ENCODE assay signal across 7 mouse cellular contexts in genomic region chr4:106939223-106939918, GRCm38 (mm10). TPM values are rescaled to one million over a fixed set of nuclear protein-coding genes. Genes with fewer than 3 reads are reported as not detected.
DNase-seq lines count a peak whose midpoint lies in the region; ATAC-seq and TF ChIP-seq lines count a peak whose summit lies in the region.

No protein-coding gene starts in this region.

- TF ChIP-seq CTCF in ES-Bruce4 (IDR thresholded peaks at IDR 0.05; ENCODE audit: low read depth, low read length): no peak

- H3K36me3 ChIP-seq in ES-Bruce4 (ENCODE audit: control insufficient read depth, insufficient read depth, low read length, poor library complexity, severe bottlenecking): no peaks in the 10 kb centered on the region
- H3K36me3 ChIP-seq in hindbrain, embryonic 10.5 days: peaks cover 65% of the 10 kb centered on the region

- 9% methylated on average over 6 of the region's 6 CpGs for WGBS in hindbrain, embryonic 10.5 days

- TF ChIP-seq POLR2A in ES-Bruce4 (IDR thresholded peaks at IDR 0.05; ENCODE audit: insufficient read depth, low read length): no peak

- peaks cover 20% of the 10 kb centered on the region for H3K4me1 ChIP-seq in ES-Bruce4 (ENCODE audit: control insufficient read depth, insufficient read depth, low read length)
- H3K4me1 ChIP-seq in hindbrain, embryonic 10.5 days (replicated peaks): peaks cover 99% of the 10 kb centered on the region

- H3K9ac ChIP-seq in ES-Bruce4 (ENCODE audit: low read depth, poor library complexity, severe bottlenecking): no peak overlapping the region

- TF ChIP-seq EP300 in ES-Bruce4 (IDR thresholded peaks at IDR 0.05; ENCODE audit: insufficient read depth, low read depth, low read length): peak; percentile 61; the same call in 1 of the 2 replicates

- intact Hi-C loops in left cerebral cortex, postnatal 4 days (cut with DNase I): no loop called here

- no peaks in the 10 kb centered on the region for H3K27me3 ChIP-seq in ES-Bruce4 (ENCODE audit: control insufficient read depth, insufficient read depth, low read length, poor library complexity, severe bottlenecking)
- no peaks in the 10 kb centered on the region for H3K27me3 ChIP-seq in hindbrain, embryonic 10.5 days (ENCODE audit: insufficient read depth, poor library complexity, severe bottlenecking)

- no peak for ATAC-seq in monocyte, adult 5-6 weeks (replicated peaks; ENCODE audit: insufficient number of reproducible peaks, low FRiP score, low TSS enrichment, poor library complexity, severe bottlenecking)

- H3K9me3 ChIP-seq in ES-Bruce4 (replicated peaks; ENCODE audit: control insufficient read depth, insufficient read depth, low read length, poor library complexity, severe bottlenecking): no peaks in the 10 kb centered on the region
- no peaks in the 10 kb centered on the region for H3K9me3 ChIP-seq in hindbrain, embryonic 10.5 days

- peak; percentile 64 for DNase-seq in MN1 (ENCODE audit: low spot score)
- DNase-seq in embryo, embryonic 10.5 days (ENCODE audit: low spot score): peak; percentile 78
- DNase-seq in hindbrain, embryonic 10.5 days (ENCODE audit: low spot score): peak; percentile 66
- DNase-seq in left cerebral cortex, postnatal 4 days: peak; percentile 93
- DNase-seq in neural tube, embryonic 10.5 days (ENCODE audit: extremely low spot score, low spot score): peak; percentile 44

- peak overlapping the region; percentile 19; the same call in 1 of the 2 replicates for H3K4me3 ChIP-seq in ES-Bruce4 (ENCODE audit: low read depth, low read length)
- H3K4me3 ChIP-seq in hindbrain, embryonic 10.5 days: peak overlapping the region; percentile 23; the same call in 1 of the 2 replicates

- 0 out of 2 replicates have a peak overlapping the region, but pooled peaks have one; percentile 2 for H3K27ac ChIP-seq in ES-Bruce4 (ENCODE audit: insufficient read depth, low read length)
- peak overlapping the region; percentile 98 for H3K27ac ChIP-seq in hindbrain, embryonic 10.5 days

RNA-seq across cellular contexts. Expression of gene Ssbp3, which starts 28.9 kb away (rescaled TPM):
- 245 and 248 TPM in 2 replicates for polyA plus RNA-seq in ES-Bruce4 (2011; ENCODE audit: insufficient read depth, insufficient read length, low read depth, missing spikeins)
- polyA plus RNA-seq in hindbrain, embryonic 10.5 days (2016; fragmentation: Nextera tagmentation; extraction: Ambion mirVana): 140 and 180 TPM in 2 replicates
- 100 to 1,000 TPM; 146 to 149 TPM for total RNA-seq in left cerebral cortex, postnatal 4 days (2021)
- total RNA-seq in monocyte, adult 5-6 weeks (2017): 14.3 to 22.7 TPM (median 19.5 TPM) in 3 replicates
